Mouse (Mus musculus) erythroblast, embryonic 14.5 days (primary cell): ENCODE data around the gene Tas2r118.

Experiments used
- GATA1 ChIP-seq: IDR thresholded peaks from 2 replicates; pipeline ENCODE4 v1.6.1; 2012; ENCODE audit warnings: low read length, inconsistent platforms, mixed read lengths
- TAL1 ChIP-seq: IDR thresholded peaks from 3 replicates; pipeline ENCODE4 v1.6.1; 2012; ENCODE audit warnings: low read length, inconsistent platforms, mixed read lengths

DNA sequence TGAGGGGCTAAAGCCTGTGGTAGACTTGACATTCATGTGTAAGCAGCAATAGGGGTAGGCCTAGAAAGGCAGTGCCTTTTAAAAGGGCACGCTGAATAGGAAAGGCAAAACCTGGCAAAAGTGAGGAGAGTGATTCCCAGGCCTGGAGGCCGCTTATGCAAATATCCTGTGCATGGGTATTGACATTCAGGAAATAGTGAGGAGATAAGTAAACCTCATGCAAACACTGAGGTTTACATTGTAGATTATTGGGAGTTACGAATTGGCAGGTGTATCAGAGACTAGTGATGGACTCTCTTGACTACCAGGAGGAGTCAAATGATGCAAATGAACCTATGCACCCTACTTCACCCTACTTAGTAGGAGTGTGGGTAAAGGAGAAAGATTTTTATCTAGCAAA is 3.9 kb downstream of the Tas2r118 start:
- TF ChIP-seq GATA1 (no peak), TAL1 (no peak)
